Comparison of ENCODE assay signal across 8 mouse cellular contexts in the genomic region with DNA sequence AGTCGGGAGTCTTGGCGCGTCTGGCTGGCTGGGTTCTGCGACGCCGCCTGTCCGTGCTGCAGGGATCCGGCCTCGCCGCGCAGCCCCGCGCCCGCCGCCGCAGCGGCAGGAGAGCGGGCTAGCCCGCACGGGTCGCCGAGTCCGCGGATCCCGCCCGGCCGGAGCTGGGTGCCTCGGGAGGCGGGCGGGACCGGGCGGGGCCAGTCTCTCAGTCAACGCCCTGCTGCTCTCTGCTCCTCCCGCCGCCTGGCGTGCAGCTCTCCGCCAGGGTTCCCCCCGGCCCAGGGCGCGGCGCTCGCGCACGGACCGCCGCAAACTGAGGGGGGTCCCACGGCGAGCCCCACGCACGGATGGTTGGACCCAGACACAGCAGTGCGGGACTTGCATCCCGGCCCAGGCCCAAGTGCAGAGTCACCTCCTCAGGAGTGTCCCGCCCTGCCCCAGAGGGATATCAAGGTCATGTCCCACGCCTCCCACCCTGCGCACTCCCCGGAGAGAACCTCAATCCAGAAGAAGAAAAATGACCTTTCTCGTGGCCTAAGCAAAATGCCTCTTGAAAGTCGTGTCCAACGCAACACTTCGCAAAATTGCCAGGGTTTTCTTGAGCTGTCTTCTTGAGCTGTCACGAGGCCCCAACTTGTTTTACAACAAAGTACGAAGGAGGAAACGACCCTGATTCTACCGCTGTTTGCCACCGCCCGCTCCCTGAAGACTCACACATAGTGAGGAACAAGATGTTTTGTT. TPM values are rescaled to one million over a fixed set of nuclear protein-coding genes. Genes with fewer than 3 reads are reported as not detected.
DNase-seq lines count a peak whose midpoint lies in the region; ATAC-seq lines count a peak whose summit lies in the region.

No protein-coding gene starts in this region.

- peak; percentile 79 for ATAC-seq in hindbrain, embryonic 12.5 days (ENCODE audit: low FRiP score)
- peak; percentile 78 for ATAC-seq in limb, embryonic 12.5 days (ENCODE audit: insufficient number of reproducible peaks, insufficient read depth, low FRiP score, low TSS enrichment, low read depth)
- ATAC-seq in midbrain, embryonic 14.5 days (ENCODE audit: low FRiP score, low TSS enrichment) = peak; percentile 66

- peaks cover 8% of the 10 kb centered on the region for H3K4me1 ChIP-seq in hindbrain, embryonic 12.5 days
- H3K4me1 ChIP-seq in limb, embryonic 12.5 days (replicated peaks) = peaks cover 9% of the 10 kb centered on the region
- H3K4me1 ChIP-seq in midbrain, embryonic 14.5 days (ENCODE audit: control insufficient read depth, insufficient read depth, low read length) = peaks cover 15% of the 10 kb centered on the region

- no peaks in the 10 kb centered on the region for H3K36me3 ChIP-seq in hindbrain, embryonic 12.5 days
- H3K36me3 ChIP-seq in limb, embryonic 12.5 days = no peaks in the 10 kb centered on the region
- H3K36me3 ChIP-seq in midbrain, embryonic 14.5 days (ENCODE audit: control insufficient read depth, insufficient read depth, low read length) = no peaks in the 10 kb centered on the region

- H3K27ac ChIP-seq in hindbrain, embryonic 12.5 days = no peak overlapping the region
- H3K27ac ChIP-seq in limb, embryonic 12.5 days = no peak overlapping the region
- H3K27ac ChIP-seq in midbrain, embryonic 14.5 days (replicated peaks; ENCODE audit: low read depth, low read length) = no peak overlapping the region

- H3K4me2 ChIP-seq in hindbrain, embryonic 12.5 days (replicated peaks) = peak overlapping the region; percentile 94
- peak overlapping the region; percentile 98 for H3K4me2 ChIP-seq in limb, embryonic 12.5 days
- H3K4me2 ChIP-seq in midbrain, embryonic 14.5 days (ENCODE audit: low read length) = peak overlapping the region; percentile 97

- under 1% methylated on average over 60 of the region's 66 CpGs for WGBS in hindbrain, embryonic 12.5 days
- WGBS in limb, embryonic 12.5 days = under 1% methylated on average over 63 of the region's 66 CpGs
- WGBS in midbrain, embryonic 14.5 days = under 1% methylated on average over 66 of the region's 66 CpGs

- DNase-seq in cerebellum, postnatal 10 days = peak; percentile 40 to 47
- no peak for DNase-seq in cerebellum, adult 11-12 months
- DNase-seq in adrenal gland, postnatal 36 days = peak; percentile 67 to 77
- peak; percentile 6 to 15 for DNase-seq in frontal cortex, postnatal 14 days (ENCODE audit: low spot score in 2 of 2)
- DNase-seq in midbrain, embryonic 14.5 days = peak; percentile 64
- DNase-seq in urinary bladder, postnatal 25 days (ENCODE audit: low spot score) = peak; percentile 28

- peak overlapping the region; percentile 52 for H3K4me3 ChIP-seq in hindbrain, embryonic 12.5 days
- H3K4me3 ChIP-seq in limb, embryonic 12.5 days (replicated peaks) = peak overlapping the region; percentile 54
- H3K4me3 ChIP-seq in midbrain, embryonic 14.5 days (replicated peaks; ENCODE audit: low read depth, low read length) = peak overlapping the region; percentile 53

- H3K9ac ChIP-seq in hindbrain, embryonic 12.5 days = peak overlapping the region; percentile 50
- peak overlapping the region; percentile 58 for H3K9ac ChIP-seq in limb, embryonic 12.5 days (replicated peaks)
- peak overlapping the region; percentile 50 for H3K9ac ChIP-seq in midbrain, embryonic 14.5 days (replicated peaks; ENCODE audit: low read length)

- peaks cover 57% of the 10 kb centered on the region for H3K27me3 ChIP-seq in hindbrain, embryonic 12.5 days
- H3K27me3 ChIP-seq in limb, embryonic 12.5 days = peaks cover 52% of the 10 kb centered on the region
- peaks cover 43% of the 10 kb centered on the region for H3K27me3 ChIP-seq in midbrain, embryonic 14.5 days (ENCODE audit: control insufficient read depth, insufficient read depth, low read length)

- no peaks in the 10 kb centered on the region for H3K9me3 ChIP-seq in hindbrain, embryonic 12.5 days (replicated peaks)
- 0 out of 2 replicates have a peak, but pooled peaks cover 3% of the 10 kb centered on the region for H3K9me3 ChIP-seq in limb, embryonic 12.5 days
- H3K9me3 ChIP-seq in midbrain, embryonic 14.5 days (ENCODE audit: control insufficient read depth, low read length) = no peaks in the 10 kb centered on the region

RNA-seq across cellular contexts. Expression of gene Kcns3, which starts 0.5 kb away (rescaled TPM):
- total RNA-seq in adrenal gland, postnatal 36 days (2021) = 1 to 10 TPM; 4.1 to 5.1 TPM
- polyA plus RNA-seq in hindbrain, embryonic 12.5 days (2016; fragmentation: Nextera tagmentation; extraction: Ambion mirVana) = 0.79 and 0.98 TPM in 2 replicates
- 0.61 and 0.70 TPM in 2 replicates for polyA plus RNA-seq in limb, embryonic 12.5 days (2016; fragmentation: Nextera tagmentation; extraction: Ambion mirVana)
- polyA plus RNA-seq in midbrain, embryonic 14.5 days (2014; fragmentation: Nextera tagmentation; extraction: Ambion mirVana) = 0.18 and 0.46 TPM in 2 replicates

RNA-seq across cellular contexts. Expression of gene Msgn1, which starts 58.4 kb away (rescaled TPM):
- total RNA-seq in adrenal gland, postnatal 36 days (2021) = not detected
- polyA plus RNA-seq in hindbrain, embryonic 12.5 days (2016; fragmentation: Nextera tagmentation; extraction: Ambion mirVana) = not detected in 2 replicates
- not detected in 2 replicates for polyA plus RNA-seq in limb, embryonic 12.5 days (2016; fragmentation: Nextera tagmentation; extraction: Ambion mirVana)
- not detected in 2 replicates for polyA plus RNA-seq in midbrain, embryonic 14.5 days (2014; fragmentation: Nextera tagmentation; extraction: Ambion mirVana)
